Mouse (Mus musculus) liver, postnatal 0 days (tissue): Measurements from ENCODE around the gene Ano9.

Experiments used
- CTCF ChIP-seq: sonication (generic); IDR thresholded peaks from 2 replicates; pipeline ENCODE4 v1.5.1; 2016; ENCODE audit warnings: antibody characterized with exemption, low read depth
- EP300 ChIP-seq: IDR thresholded peaks from 2 replicates; pipeline ENCODE4 v1.6.1; 2016; ENCODE audit warnings: antibody characterized with exemption, low read depth, mild to moderate bottlenecking

DNA sequence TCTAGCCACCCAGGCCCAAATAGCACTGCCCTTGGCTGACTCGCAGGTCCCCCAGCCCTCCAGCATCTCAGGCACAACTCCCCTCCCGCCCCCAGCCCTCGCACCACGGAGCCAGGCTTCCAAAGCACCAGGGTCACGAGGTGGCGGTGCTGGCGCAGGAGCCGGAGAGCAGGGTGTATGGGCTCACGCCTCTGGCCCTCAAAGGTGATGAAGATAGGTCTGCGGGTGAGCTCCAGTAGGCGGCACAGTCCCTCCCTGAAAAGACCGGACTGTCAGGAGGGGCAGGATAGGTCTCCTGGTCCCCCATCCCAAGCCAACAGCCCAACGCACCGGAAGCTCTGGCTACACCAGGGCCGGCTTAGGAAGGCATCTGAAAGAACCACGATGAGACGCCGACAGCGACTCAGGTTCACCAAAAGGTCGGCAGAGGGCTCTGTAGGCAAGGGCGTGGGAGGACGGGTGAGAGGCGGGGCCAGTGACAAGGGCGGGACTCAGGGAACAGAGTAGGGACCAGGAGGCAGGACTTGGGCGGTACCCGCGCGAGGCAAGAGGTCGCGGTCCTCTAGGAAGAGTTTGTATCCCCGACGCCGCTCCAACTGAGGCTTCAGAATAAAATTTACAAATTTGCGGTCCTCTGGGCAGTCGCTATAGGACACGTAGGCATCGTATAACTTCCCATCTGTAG is 25.4 kb downstream of the Ano9 start:
- TF ChIP-seq CTCF (peak; percentile 97), EP300 (no peak)
